Mouse (Mus musculus) heart, adult 2 months (tissue): ENCODE measurements around the gene Olfr9. TPM values are rescaled to one million over a fixed set of nuclear protein-coding genes. Genes with fewer than 3 reads are reported as not detected.
"Not testable (repeated sequence)": the region's sequence is repeated elsewhere in the genome, so short reads cannot be mapped to it uniquely, and the experiment has no call there.

Source experiments
- DNase-seq, 2 experiments: peaks; one replicate each; pipeline ENCODE4 v3.0.0; 2021
- H3K27ac ChIP-seq: fragments of 200-600 bp; 2 replicates; pipeline ENCODE4 v1.8.1; 2022
- H3K27me3 ChIP-seq: fragments of 200-500 bp; 2 replicates; pipeline ENCODE4 v1.6.1; 2012; ENCODE audit warnings: mild to moderate bottlenecking, low read length, inconsistent platforms, mixed read lengths; ENCODE audit not compliant: control insufficient read depth, insufficient read depth
- H3K36me3 ChIP-seq: fragments of 200-500 bp; 2 replicates; pipeline ENCODE4 v1.6.1; 2012; ENCODE audit warnings: low read length, inconsistent platforms; ENCODE audit not compliant: control insufficient read depth, insufficient read depth
- H3K4me1 ChIP-seq: fragments of 200-500 bp; 2 replicates; pipeline ENCODE4 v1.6.1; 2011; ENCODE audit warnings: low read length; ENCODE audit not compliant: control insufficient read depth, insufficient read depth
- H3K4me3 ChIP-seq: fragments of 200-600 bp; 2 replicates; pipeline ENCODE4 v1.8.1; 2022
- H3K79me2 ChIP-seq: fragments of 200-500 bp; replicated peaks from 2 replicates; pipeline ENCODE4 v1.6.1; 2012; ENCODE audit warnings: mild to moderate bottlenecking, inconsistent platforms, low read length, moderate library complexity, mixed read lengths; ENCODE audit not compliant: control insufficient read depth, insufficient read depth
- H3K9ac ChIP-seq: fragments of 200-500 bp; 2 replicates; pipeline ENCODE4 v1.6.1; 2012; ENCODE audit warnings: low read depth, mild to moderate bottlenecking, control low read depth, inconsistent platforms, low read length, mixed read lengths
- CTCF ChIP-seq: fragments of 200-600 bp; IDR thresholded peaks from 2 replicates; pipeline ENCODE4 v1.8.1; 2022; ENCODE audit warnings: antibody characterized with exemption, mild to moderate bottlenecking, moderate library complexity
- EP300 ChIP-seq: fragments of 200-500 bp; IDR thresholded peaks from 2 replicates; pipeline ENCODE4 v1.6.1; 2011; ENCODE audit warnings: low read depth, low read length, control low read depth; ENCODE audit not compliant: insufficient read depth
- POLR2A ChIP-seq: fragments of 200-500 bp; IDR thresholded peaks from 2 replicates; pipeline ENCODE4 v1.6.1; 2011; ENCODE audit warnings: mild to moderate bottlenecking, low read depth, low read length, control low read depth; ENCODE audit not compliant: insufficient read depth
- WGBS: fragments of 180-500 bp; shearing (Covaris S2); methylation state at CpG from one replicate; pipeline ENCODE4 v1.1.7; 2018; 5-methylcytosine and 5-hydroxymethylcytosine counted together
- intact Hi-C: fragments of 180-260 bp; cut with DNase I; formaldehyde crosslinking; loops from one replicate; pipeline ENCODE4 v1.15.1; 2025
- polyA plus RNA-seq: library from polyadenylated mRNA; depleted of rRNA; stranded (reverse); fragments of >200 nt; gene quantifications from 2 replicates; pipeline ENCODE4 v1.2.3, GENCODE M21; 2012
- total RNA-seq, 2 experiments: library from RNA; stranded (reverse); gene quantifications; 2 replicates each; pipeline ENCODE4 v1.2.3; 2021

The Olfr9 gene
- total and polyA plus RNA-seq, 3 experiments, result not detected

- WGBS, result 77% methylated on average over 4 of the region's 4 CpGs
- Histone ChIP-seq H3K9ac (no peak overlapping the region), H3K79me2 (no peaks in the 10 kb centered on the region), H3K27me3 (no peaks in the 10 kb centered on the region), H3K27ac (no peak overlapping the region), H3K4me3 (no peak overlapping the region), H3K4me1 (peaks cover 2% of the 10 kb centered on the region; the same call in 1 of the 2 replicates), H3K36me3 (no peaks in the 10 kb centered on the region)
- no peak for DNase-seq
- intact Hi-C loops, result no loop called here
- TF ChIP-seq EP300 (no peak), POLR2A (no peak), CTCF (no peak)
Observed at GRCm38 (mm10) chr10:128972841-128973240, 16.4 kb upstream of the Olfr9 start.

- no peak for DNase-seq
- TF ChIP-seq POLR2A (no peak), EP300 (no peak), CTCF (no peak)
- no peaks in the 10 kb centered on the region for H3K36me3 ChIP-seq
- no peaks in the 10 kb centered on the region for H3K27me3 ChIP-seq
- H3K79me2 ChIP-seq, result no peaks in the 10 kb centered on the region
- H3K9ac ChIP-seq, result no peak overlapping the region
- H3K4me1 ChIP-seq, result peaks cover 2% of the 10 kb centered on the region; the same call in 1 of the 2 replicates
- no peak overlapping the region for H3K4me3 ChIP-seq
- WGBS, result 60% methylated on average over 3 of the region's 3 CpGs
- no peak overlapping the region for H3K27ac ChIP-seq
- intact Hi-C loops, result loop anchor here (2.0 to 5.0 kb wide), 3 partner anchors 59 to 244 kb away; no protein-coding TSS in a partner anchor
Observed at GRCm38 (mm10) chr10:128976395-128976794, 12.8 kb upstream of the Olfr9 start.

GRCm38 (mm10) chr10:128977522-128978114, 11.6 kb upstream of the Olfr9 start:
- Histone ChIP-seq H3K4me1 (peaks cover 2% of the 10 kb centered on the region; the same call in 1 of the 2 replicates), H3K27me3 (no peaks in the 10 kb centered on the region), H3K4me3 (no peak overlapping the region), H3K27ac (no peak overlapping the region), H3K9ac (no peak overlapping the region), H3K36me3 (no peaks in the 10 kb centered on the region), H3K79me2 (no peaks in the 10 kb centered on the region)
- TF ChIP-seq CTCF, result peak; percentile 82
- TF ChIP-seq EP300, result peak; percentile 65; the same call in 1 of the 2 replicates
- TF ChIP-seq POLR2A, result no peak
- WGBS, result 12% methylated on average over 9 of the region's 9 CpGs
- DNase-seq, result peak; percentile 35 to 40
- intact Hi-C loops, result loop anchor here (2.0 to 5.0 kb wide), 3 partner anchors 60 to 245 kb away; no protein-coding TSS in a partner anchor

GRCm38 (mm10) chr10:128980644-128981365, 8.4 kb upstream of the Olfr9 start:
- Histone ChIP-seq H3K27me3 (no peaks in the 10 kb centered on the region), H3K27ac (no peak overlapping the region), H3K4me1 (peaks cover 2% of the 10 kb centered on the region; the same call in 1 of the 2 replicates), H3K4me3 (no peak overlapping the region), H3K36me3 (no peaks in the 10 kb centered on the region), H3K79me2 (no peaks in the 10 kb centered on the region), H3K9ac (no peak overlapping the region)
- intact Hi-C loops, result no loop called here
- 53% methylated on average over 3 of the region's 3 CpGs for WGBS
- no peak for DNase-seq
- no peak for TF ChIP-seq EP300

- H3K36me3 ChIP-seq, intact Hi-C loops, H3K4me1 ChIP-seq, H3K9ac ChIP-seq, H3K27ac ChIP-seq, DNase-seq, H3K4me3 ChIP-seq, H3K27me3 ChIP-seq, H3K79me2 ChIP-seq: not testable (repeated sequence)
- 54% methylated on average over 7 of the region's 10 CpGs for WGBS
Observed at GRCm38 (mm10) chr10:128990129-128990850, 1.1 kb downstream of the Olfr9 start.

GRCm38 (mm10) chr10:128990994-128991393, 1.8 kb downstream of the Olfr9 start:
- Histone ChIP-seq H3K79me2 (no peaks in the 10 kb centered on the region), H3K27me3 (no peaks in the 10 kb centered on the region), H3K36me3 (no peaks in the 10 kb centered on the region), H3K4me1 (no peaks in the 10 kb centered on the region), H3K9ac (no peak overlapping the region), H3K4me3 (no peak overlapping the region), H3K27ac (no peak overlapping the region)
- intact Hi-C loops, result no loop called here
- TF ChIP-seq EP300, result no peak
- no peak for TF ChIP-seq CTCF
- no peak for TF ChIP-seq POLR2A
- DNase-seq, result no peak
